Mouse (Mus musculus) kidney, embryonic 16.5 days (tissue): Measurements from ENCODE around the gene Ahsg. TPM values are rescaled to one million over a fixed set of nuclear protein-coding genes. Genes with fewer than 3 reads are reported as not detected.

ENCODE experiments used
- ATAC-seq: fragments of 200-750 bp; cut with Nextera tagmentation; 2 replicates; pipeline ENCODE4 v1.8.0; 2017; ENCODE audit warnings: moderate TSS enrichment; ENCODE audit not compliant: low FRiP score, low TSS enrichment
- H3K27ac ChIP-seq: fragments of 300-500 bp; sonication (generic); 2 replicates; pipeline ENCODE4 v1.5.1; 2014; ENCODE audit warnings: low read length
- H3K27me3 ChIP-seq: fragments of 300-500 bp; sonication (generic); 2 replicates; pipeline ENCODE4 v1.6.1; 2014; ENCODE audit warnings: low read length, control low read depth, mixed read lengths; ENCODE audit not compliant: insufficient read depth
- H3K36me3 ChIP-seq: fragments of 300-500 bp; sonication (generic); 2 replicates; pipeline ENCODE4 v1.6.1; 2014; ENCODE audit warnings: low read length, control low read depth, mixed read lengths; ENCODE audit not compliant: insufficient read depth
- H3K4me1 ChIP-seq: fragments of 300-500 bp; sonication (generic); 2 replicates; pipeline ENCODE4 v1.6.1; 2014; ENCODE audit warnings: low read length, control low read depth, mixed read lengths; ENCODE audit not compliant: insufficient read depth
- H3K4me2 ChIP-seq: fragments of 300-500 bp; sonication (generic); replicated peaks from 2 replicates; pipeline ENCODE4 v1.6.1; 2014; ENCODE audit warnings: low read depth, low read length
- H3K4me3 ChIP-seq: fragments of 300-500 bp; sonication (generic); 2 replicates; pipeline ENCODE4 v1.5.1; 2014; ENCODE audit warnings: mild to moderate bottlenecking, low read length
- H3K9ac ChIP-seq: fragments of 300-500 bp; sonication (generic); replicated peaks from 2 replicates; pipeline ENCODE4 v1.6.1; 2014; ENCODE audit warnings: low read length
- H3K9me3 ChIP-seq: fragments of 300-500 bp; sonication (generic); 2 replicates; pipeline ENCODE4 v1.6.1; 2016; ENCODE audit warnings: low read length, control low read depth
- WGBS: fragments of 180-500 bp; shearing (Covaris S2); extraction: QIAGEN DNeasy Blood & Tissue Kit; methylation state at CpG from one replicate; pipeline ENCODE4 v1.1.7; 2014; 5-methylcytosine and 5-hydroxymethylcytosine counted together
- polyA plus RNA-seq: library from polyadenylated mRNA; unstranded; fragments of >200 nt; fragmentation: Nextera tagmentation; extraction: Ambion mirVana; gene quantifications from 2 replicates; pipeline ENCODE4 v1.2.1, GENCODE M21; 2015

Ahsg gene
- polyA plus RNA-seq, 1 experiment from 2014 or later = 12.6 TPM

- ATAC-seq = peak; percentile 100
- Histone ChIP-seq H3K27ac (peak within 1 kb of the TSS; percentile 84), H3K4me2 (peak within 1 kb of the TSS; percentile 81), H3K4me1 (peaks cover 12% of the 10 kb centered on the region), H3K9me3 (no peaks in the 10 kb centered on the region), H3K4me3 (peak within 1 kb of the TSS; percentile 94), H3K36me3 (peaks cover 2% of the 10 kb centered on the region), H3K9ac (peak within 1 kb of the TSS; percentile 92), H3K27me3 (no peaks in the 10 kb centered on the region)
- WGBS = under 1% methylated on average over 62 of the region's 62 CpGs
Measured at GRCm38 (mm10) chr16:22857431-22858113, 33.5 kb upstream of the Ahsg start, which contains the start of the genes Tbccd1 and Dnajb11. Gene Tbccd1, minus strand, starts transcription at chr16:22857669. Gene Dnajb11, plus strand, starts transcription at chr16:22857845.

DNA sequence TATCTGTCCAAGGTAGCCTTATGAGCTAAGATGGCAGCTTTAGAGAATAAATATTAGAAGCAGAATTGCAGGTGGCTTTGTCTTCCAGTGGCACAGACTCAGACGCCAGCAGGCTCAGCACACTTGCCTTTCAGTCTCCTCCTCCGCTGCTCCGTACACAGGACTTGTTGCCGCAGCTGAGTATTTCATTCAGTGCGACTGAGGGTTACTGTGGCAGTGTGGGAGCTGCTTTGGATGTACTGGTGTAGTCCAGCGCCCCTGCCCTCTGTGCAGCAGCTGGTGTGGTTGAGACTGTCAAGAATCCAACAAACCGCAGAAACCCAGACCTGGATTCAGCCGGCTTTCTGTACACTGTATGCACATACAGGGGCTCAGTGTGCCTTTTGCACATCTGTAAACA lies 18.7 kb upstream of the Ahsg start:
- Histone ChIP-seq H3K4me1 (no peaks in the 10 kb centered on the region), H3K9me3 (no peaks in the 10 kb centered on the region), H3K9ac (no peak overlapping the region), H3K27ac (no peak overlapping the region), H3K4me2 (no peak overlapping the region), H3K27me3 (no peaks in the 10 kb centered on the region), H3K36me3 (peaks cover 52% of the 10 kb centered on the region), H3K4me3 (no peak overlapping the region)
- no peak for ATAC-seq
- WGBS = 96% methylated on average over 8 of the region's 8 CpGs

DNA sequence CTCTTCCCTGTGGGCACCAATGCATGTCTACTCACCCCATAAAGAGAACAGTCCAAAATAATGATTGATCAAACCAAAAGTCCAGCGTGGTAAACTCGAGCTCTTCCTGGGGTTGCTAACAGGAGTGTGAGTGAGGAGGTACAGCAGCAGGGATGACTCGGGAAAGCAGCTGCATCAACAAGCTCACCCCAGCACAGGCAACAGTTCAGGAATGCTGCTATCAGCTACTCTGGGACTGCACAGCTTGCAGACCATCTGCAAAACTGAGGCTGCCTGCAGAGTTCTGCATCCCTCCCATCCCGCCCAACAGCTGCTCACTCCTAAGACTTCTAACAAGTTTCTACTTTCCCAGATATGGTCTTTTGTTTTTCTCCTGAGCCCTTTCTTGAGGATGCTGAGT lies 17.7 kb upstream of the Ahsg start:
- Histone ChIP-seq H3K9ac (no peak overlapping the region), H3K4me2 (no peak overlapping the region), H3K27me3 (no peaks in the 10 kb centered on the region), H3K9me3 (no peaks in the 10 kb centered on the region), H3K36me3 (peaks cover 44% of the 10 kb centered on the region), H3K4me1 (no peaks in the 10 kb centered on the region), H3K4me3 (no peak overlapping the region), H3K27ac (no peak overlapping the region)
- ATAC-seq = no peak
- 79% methylated on average over 4 of the region's 4 CpGs for WGBS

GRCm38 (mm10) chr16:22876218-22877043 lies 14.6 kb upstream of the Ahsg start:
- H3K9ac ChIP-seq = no peak overlapping the region
- 45% methylated on average over 9 of the region's 9 CpGs for WGBS
- H3K4me2 ChIP-seq = no peak overlapping the region
- no peak overlapping the region for H3K27ac ChIP-seq
- H3K36me3 ChIP-seq = peaks cover 18% of the 10 kb centered on the region
- no peaks in the 10 kb centered on the region for H3K9me3 ChIP-seq
- ATAC-seq = no peak
- H3K4me3 ChIP-seq = no peak overlapping the region
- H3K27me3 ChIP-seq = no peaks in the 10 kb centered on the region
- 0 out of 2 replicates have a peak, but pooled peaks cover 8% of the 10 kb centered on the region for H3K4me1 ChIP-seq

DNA sequence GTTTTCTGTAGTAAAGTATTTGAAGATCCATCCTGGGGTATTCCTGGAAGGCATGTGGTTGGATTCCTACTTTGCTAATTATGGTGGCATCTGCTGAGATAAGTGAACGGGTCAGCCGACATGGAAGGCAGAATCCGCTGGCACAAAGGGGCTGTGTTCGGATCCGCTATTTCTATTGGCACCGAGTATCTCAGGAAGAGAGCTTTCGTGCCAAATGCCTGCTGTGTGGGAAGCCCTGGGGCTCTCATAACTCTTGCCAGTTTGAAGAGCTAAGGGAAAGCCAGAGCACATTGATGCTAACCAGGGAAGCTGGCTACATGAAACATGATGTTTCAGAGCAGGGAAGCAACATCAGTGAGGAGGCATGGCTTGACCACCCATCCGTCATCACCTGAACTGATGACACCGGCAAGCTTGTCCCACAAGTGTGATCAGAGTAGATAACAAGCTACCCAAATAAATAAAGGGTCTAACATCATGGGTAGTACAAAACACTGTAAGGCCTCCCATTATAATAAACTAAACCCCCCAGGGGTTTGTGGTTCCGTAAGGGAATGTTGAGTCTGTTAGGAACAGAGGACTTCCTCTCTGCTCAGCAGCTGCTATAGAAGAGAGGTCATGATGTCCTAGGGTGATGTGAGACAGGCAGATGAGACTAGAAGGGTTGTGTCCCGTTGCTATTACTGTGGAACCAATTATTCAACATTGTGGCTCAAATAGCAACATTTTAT lies 13.3 kb upstream of the Ahsg start:
- no peak overlapping the region for H3K4me3 ChIP-seq
- H3K4me2 ChIP-seq = no peak overlapping the region
- 82% methylated on average over 11 of the region's 11 CpGs for WGBS
- no peaks in the 10 kb centered on the region for H3K9me3 ChIP-seq
- no peak overlapping the region for H3K27ac ChIP-seq
- no peaks in the 10 kb centered on the region for H3K27me3 ChIP-seq
- peaks cover 8% of the 10 kb centered on the region for H3K36me3 ChIP-seq
- H3K4me1 ChIP-seq = 0 out of 2 replicates have a peak, but pooled peaks cover 8% of the 10 kb centered on the region
- no peak overlapping the region for H3K9ac ChIP-seq
- no peak for ATAC-seq

- H3K9ac ChIP-seq = no peak overlapping the region
- H3K27me3 ChIP-seq = no peaks in the 10 kb centered on the region
- ATAC-seq = no peak
- H3K9me3 ChIP-seq = no peaks in the 10 kb centered on the region
- H3K36me3 ChIP-seq = no peaks in the 10 kb centered on the region
- H3K4me1 ChIP-seq = 0 out of 2 replicates have a peak, but pooled peaks cover 8% of the 10 kb centered on the region
- no peak overlapping the region for H3K4me2 ChIP-seq
- H3K27ac ChIP-seq = no peak overlapping the region
- 73% methylated on average over 7 of the region's 7 CpGs for WGBS
- H3K4me3 ChIP-seq = no peak overlapping the region
Measured at GRCm38 (mm10) chr16:22878716-22879115, 12.4 kb upstream of the Ahsg start.

- WGBS = 49% methylated on average over 7 of the region's 7 CpGs
- no peak overlapping the region for H3K4me2 ChIP-seq
- peak; percentile 29; the same call in 1 of the 2 replicates for ATAC-seq
- no peaks in the 10 kb centered on the region for H3K36me3 ChIP-seq
- H3K27me3 ChIP-seq = no peaks in the 10 kb centered on the region
- no peak overlapping the region for H3K4me3 ChIP-seq
- no peak overlapping the region; the same call in 1 of the 2 replicates for H3K9ac ChIP-seq
- no peak overlapping the region for H3K27ac ChIP-seq
- H3K9me3 ChIP-seq = no peaks in the 10 kb centered on the region
- H3K4me1 ChIP-seq = 0 out of 2 replicates have a peak, but pooled peaks cover 8% of the 10 kb centered on the region
Measured at GRCm38 (mm10) chr16:22879945-22880595, 11.0 kb upstream of the Ahsg start.

DNA sequence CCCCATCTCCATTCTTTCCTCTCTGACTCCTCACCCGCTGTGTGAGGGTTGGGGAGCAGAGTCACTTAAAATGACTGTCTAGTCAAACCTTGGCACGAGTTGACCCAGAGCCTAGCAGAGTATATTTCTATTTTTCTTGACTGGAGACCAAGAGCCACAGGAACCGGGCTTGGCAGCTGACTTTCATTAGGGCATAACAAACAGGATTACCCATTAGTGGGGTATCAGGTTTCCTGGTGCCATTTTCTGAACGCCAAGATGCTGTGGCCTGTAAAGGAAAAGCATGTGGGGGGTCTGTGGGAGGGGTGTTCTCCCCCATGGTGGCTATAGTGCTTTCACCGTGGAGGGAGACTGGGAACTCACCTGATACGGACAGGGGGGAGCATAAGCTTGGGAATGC lies 10.2 kb upstream of the Ahsg start:
- H3K36me3 ChIP-seq = no peaks in the 10 kb centered on the region
- H3K27ac ChIP-seq = no peak overlapping the region
- no peaks in the 10 kb centered on the region for H3K27me3 ChIP-seq
- H3K4me2 ChIP-seq = no peak overlapping the region
- H3K9me3 ChIP-seq = no peaks in the 10 kb centered on the region
- WGBS = 14% methylated on average over 6 of the region's 6 CpGs
- peaks cover 15% of the 10 kb centered on the region for H3K4me1 ChIP-seq
- ATAC-seq = no peak
- H3K4me3 ChIP-seq = no peak overlapping the region
- no peak overlapping the region for H3K9ac ChIP-seq

- ATAC-seq = no peak
- Histone ChIP-seq H3K4me3 (no peak overlapping the region), H3K4me1 (peaks cover 15% of the 10 kb centered on the region), H3K27ac (no peak overlapping the region), H3K9ac (no peak overlapping the region), H3K27me3 (no peaks in the 10 kb centered on the region), H3K4me2 (no peak overlapping the region), H3K9me3 (no peaks in the 10 kb centered on the region), H3K36me3 (no peaks in the 10 kb centered on the region)
- WGBS = 59% methylated on average over 4 of the region's 4 CpGs
Measured at GRCm38 (mm10) chr16:22881487-22881886, 9.6 kb upstream of the Ahsg start.
